Mouse (Mus musculus): ENCODE results near the gene Kctd13. TPM values are rescaled to one million over a fixed set of nuclear protein-coding genes. Genes with fewer than 3 reads are reported as not detected.

Gene Kctd13
- total RNA-seq (2023) = 36.8 TPM

DNA sequence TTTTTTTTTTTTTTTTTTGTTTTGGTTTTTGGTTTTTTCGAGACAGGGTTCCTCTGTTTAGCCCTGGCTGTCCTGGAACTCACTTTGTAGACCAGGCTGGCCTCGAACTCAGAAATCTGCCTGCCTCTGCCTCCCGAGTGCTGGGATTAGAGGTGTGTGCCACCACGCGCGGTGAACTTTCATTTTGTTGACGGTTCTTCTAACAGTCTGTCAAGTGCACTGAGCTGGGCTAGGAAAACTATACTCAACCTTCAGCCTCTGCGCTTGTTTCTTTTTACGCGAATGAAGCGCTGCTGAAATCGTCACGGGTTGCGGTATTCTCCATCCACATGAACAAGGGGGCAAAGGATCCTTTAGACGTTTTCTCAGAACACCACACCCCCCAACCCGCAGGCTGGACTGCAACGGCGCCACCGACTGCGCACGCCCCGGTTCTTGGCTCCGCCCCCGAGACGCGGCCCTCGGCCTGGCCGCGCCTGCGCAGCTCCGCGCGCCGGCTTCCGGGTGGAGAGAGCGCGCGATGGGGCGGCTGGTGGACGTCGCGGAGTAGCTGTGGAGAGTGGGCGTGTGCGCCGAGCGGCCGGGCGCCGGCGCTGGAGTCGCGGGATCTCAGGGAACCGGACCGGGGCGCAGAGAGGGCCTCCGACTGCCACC, at the start of gene Kctd13:
Gene Kctd13, plus strand, starts transcription at position 496 of the 654 bp plus-strand sequence.

DNA sequence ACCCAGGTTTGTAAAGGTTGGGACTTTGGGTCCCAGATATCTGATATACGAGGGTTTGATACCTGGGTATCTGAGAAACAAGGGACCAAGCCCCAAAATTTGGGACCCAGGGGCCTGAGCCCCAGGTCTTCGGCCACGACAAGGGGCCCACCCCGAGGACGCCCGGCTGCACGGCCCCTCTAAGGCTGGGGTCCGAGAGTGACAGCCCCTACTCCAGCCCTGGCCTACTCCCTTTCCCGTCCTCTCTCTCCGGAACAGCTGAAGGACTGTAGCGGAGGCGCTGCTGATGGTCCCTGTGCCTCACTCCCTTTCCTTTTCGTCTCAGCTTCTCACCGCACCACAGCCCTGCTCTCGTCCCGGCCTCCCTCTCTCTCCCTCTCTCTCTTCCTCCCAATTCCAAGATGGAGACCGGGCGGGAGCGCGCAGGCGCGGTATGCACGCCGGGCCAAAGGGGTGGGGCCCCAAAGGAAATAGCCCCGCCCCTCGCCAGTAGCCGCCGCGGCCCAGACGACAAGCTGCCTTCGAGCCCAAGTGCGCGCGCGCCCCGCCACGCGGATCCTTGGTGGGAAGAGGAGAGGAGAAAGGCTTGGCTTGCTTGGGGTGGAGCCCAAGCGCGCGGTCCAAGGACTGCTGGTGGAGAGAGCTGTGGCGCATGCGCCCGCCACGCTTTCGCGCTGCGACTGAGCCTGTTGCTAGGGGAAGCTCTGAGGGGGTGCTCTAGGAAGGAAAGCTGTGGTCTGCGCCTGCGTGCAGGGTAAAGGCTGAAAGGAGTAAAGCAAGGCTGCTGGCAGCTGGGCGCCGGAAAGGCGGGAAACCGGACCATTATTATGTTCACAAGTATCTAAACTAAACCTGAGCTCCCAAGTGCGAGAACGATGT, 44.2 kb upstream of the Kctd13 start, which contains the start of gene Taok2:
Gene Taok2, minus strand, starts transcription at position 418 of the 879 bp plus-strand sequence.

DNA sequence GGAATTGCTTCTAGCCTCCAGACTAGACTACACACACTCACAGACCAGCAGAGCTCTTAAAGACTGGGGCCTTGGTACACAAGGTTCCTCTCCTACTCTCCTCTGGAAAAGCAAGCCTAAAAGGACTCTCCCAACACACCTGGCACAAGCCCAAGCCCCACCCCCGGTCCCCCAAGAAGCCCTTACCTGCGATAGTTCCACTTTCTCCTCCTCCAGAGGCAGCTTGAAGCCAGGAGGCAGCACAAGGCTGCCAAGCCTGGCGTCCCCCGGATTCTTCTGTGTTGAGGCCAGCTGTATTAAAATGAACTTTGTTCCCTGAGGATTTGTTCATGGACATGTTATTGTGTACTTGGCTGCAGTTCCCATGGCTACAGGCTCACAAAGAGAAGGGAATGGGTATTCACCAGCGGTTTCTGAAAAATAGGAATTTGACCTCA, 6.0 kb upstream of the Kctd13 start, which contains the start of gene Tmem219:
Gene Tmem219, minus strand, starts transcription at position 294 of the 437 bp plus-strand sequence.

DNA sequence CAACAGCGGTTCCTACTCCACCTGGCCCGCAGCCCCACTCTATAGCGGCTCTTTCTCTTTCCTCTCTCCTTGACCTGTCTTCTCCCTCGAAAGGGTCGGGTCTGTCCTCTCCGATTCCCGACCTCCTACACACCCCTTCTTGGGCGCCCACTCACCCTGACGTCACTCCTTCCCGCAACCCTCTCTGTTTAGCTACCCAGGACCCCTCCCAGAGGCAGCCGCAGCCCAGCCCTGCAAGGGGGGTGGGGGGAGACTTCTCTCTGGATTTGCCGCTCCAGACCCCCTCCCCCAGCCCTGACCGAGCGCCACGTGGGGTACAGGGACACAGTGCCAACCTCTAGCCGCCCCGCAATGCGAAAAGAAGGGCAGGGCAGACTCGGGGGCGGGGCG, 20.7 kb downstream of the Kctd13 start, which contains the start of gene Asphd1:
Gene Asphd1, minus strand, starts transcription at position 180 of the 390 bp plus-strand sequence.

DNA sequence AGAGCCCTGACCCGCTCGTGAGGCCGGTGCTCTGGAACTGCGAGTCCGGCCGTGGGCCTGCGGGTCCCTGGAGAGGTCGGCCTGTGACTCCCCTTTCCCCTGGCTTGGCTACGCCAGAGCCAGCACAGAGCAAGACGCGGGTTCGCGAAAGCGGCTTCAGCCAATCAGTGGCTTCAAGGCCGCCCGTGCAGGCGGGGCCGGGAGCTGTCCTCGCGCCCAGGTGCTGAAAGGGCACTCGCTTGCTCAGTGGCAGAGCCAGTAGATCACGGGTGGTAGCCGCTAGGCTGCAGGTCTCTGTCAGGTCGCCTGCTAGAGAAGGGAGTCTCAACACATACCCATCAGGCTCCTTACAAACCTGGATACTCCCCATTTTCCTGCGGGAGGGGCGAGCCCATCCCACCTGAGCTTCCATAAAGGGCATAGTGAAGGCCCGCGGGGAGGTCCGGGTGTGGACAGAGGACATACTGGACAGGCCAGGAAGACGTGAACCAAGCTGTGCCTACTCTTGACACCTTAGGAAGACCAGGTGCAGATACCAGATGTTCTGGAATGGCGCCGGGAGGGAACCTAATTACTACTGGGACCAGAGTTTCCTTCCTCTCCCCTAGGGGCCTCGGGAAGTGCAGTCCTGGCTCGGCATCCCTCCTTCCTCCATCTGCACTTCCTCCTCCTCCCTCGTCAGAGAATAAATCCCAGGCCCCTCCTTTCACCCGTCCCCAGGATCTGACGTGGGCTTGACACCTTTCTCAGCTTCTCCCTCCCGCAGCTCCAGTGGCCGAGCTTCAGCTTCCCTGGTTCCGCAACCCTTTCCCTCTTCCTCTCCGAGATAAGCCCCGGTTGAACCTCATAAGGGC, 21.3 kb downstream of the Kctd13 start, which contains the start of gene Sez6l2:
Gene Sez6l2, plus strand, starts transcription at position 771 of the 854 bp plus-strand sequence.

DNA sequence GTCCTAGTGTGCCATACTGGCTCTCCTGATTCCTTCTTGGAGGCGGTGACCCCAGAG, 47.0 kb downstream of the Kctd13 start, which contains the start of gene Cdipt:
Gene Cdipt, plus strand, starts transcription at position 22 of the 57 bp plus-strand sequence.

DNA sequence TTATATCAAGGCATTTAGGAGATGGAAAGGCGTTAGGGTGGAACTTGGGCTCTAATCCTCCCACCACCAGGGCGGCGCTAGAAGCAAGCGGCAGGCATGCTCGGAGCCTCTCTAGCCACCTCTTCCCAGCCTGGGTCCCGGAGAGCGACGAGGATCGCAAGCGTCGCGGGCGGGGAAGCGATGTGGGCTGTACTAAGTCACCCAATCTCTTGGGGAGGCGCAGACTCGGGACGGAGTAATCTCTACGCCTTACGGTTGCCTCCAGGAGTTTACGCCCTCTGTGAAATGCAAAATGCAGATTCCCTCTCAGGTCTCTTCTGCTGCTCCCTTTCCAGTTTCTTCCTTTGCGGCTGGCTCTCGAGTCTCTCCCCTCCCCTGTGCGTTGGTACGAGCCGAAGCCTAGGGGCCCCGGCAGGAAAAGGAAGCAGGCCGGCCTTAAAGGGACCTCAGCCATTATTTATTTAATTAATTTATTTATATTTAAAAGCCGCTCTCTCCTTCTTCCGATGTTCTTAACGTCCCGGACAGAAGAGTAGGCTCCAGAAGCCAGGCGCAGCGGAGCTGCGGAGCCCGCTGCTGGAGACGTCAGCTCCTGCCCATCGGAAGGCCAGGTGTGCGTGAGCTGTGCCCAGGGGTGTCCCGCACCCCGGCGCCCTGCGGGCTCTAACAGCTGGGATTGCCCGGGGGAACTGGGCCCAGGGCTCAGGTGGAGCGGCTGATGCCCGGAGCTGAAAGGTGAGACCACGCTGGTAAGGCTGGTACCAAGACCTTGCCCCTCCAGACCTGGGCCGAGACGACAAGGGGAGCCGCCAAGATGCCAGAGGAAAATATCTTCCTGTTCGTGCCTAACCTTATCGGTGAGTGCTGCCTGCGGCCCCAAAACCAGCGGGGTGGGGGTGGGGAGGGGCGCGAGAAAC, 47.5 kb downstream of the Kctd13 start, which contains the start of gene Cdiptos:
Gene Cdiptos, minus strand, starts transcription at position 149 of the 917 bp plus-strand sequence.

Other genes with a start within 250 kb of the Kctd13 start
- 174 TPM for gene Bola2, start 233.5 kb upstream of the Kctd13 start, total RNA-seq (2023)
- 7.5 TPM for gene Slx1b, start 233.1 kb upstream of the Kctd13 start, total RNA-seq (2023)
- 1,247 TPM for gene Coro1a, start 221.1 kb upstream of the Kctd13 start, total RNA-seq (2023)
- 42.7 TPM for gene Mapk3, start 169.3 kb upstream of the Kctd13 start, total RNA-seq (2023)
- gene Gdpd3, start 162.5 kb upstream of the Kctd13 start, total RNA-seq (2023) = 4.1 TPM
- 232 TPM for gene Ypel3, start 151.9 kb upstream of the Kctd13 start, total RNA-seq (2023)
- 7.7 TPM for gene Tbx6, start 147.4 kb upstream of the Kctd13 start, total RNA-seq (2023)
- gene Ppp4c, start 136.4 kb upstream of the Kctd13 start, total RNA-seq (2023) = 228 TPM
- not detected for gene Fam57b, start 131.2 kb upstream of the Kctd13 start, total RNA-seq (2023)
- not detected for gene 4930451I11Rik, start 97.2 kb upstream of the Kctd13 start, total RNA-seq (2023)
- gene Doc2a, start 81.5 kb upstream of the Kctd13 start, total RNA-seq (2023) = not detected
- gene Hirip3, start 66.9 kb upstream of the Kctd13 start, total RNA-seq (2023) = 31.9 TPM
- 55.6 TPM for gene Ino80e, start 66.5 kb upstream of the Kctd13 start, total RNA-seq (2023)
- 95.7 TPM for gene Taok2, start 44.2 kb upstream of the Kctd13 start, total RNA-seq (2023)
- 26.0 TPM for gene Tmem219, start 6.0 kb upstream of the Kctd13 start, total RNA-seq (2023)
- gene Asphd1, start 20.7 kb downstream of the Kctd13 start, total RNA-seq (2023) = not detected
- 6.5 TPM for gene Sez6l2, start 21.7 kb downstream of the Kctd13 start, total RNA-seq (2023)
- 125 TPM for gene Cdipt, start 47.0 kb downstream of the Kctd13 start, total RNA-seq (2023)
- not detected for gene Cdiptos, start 47.2 kb downstream of the Kctd13 start, total RNA-seq (2023)
- 25.6 TPM for gene Mvp, start 85.7 kb downstream of the Kctd13 start, total RNA-seq (2023)
- not detected for gene Pagr1b, start 87.6 kb downstream of the Kctd13 start, total RNA-seq (2023)
- gene Pagr1a, start 88.5 kb downstream of the Kctd13 start, total RNA-seq (2023) = 3.0 TPM
- 43.4 TPM for gene Gm42742, start 92.2 kb downstream of the Kctd13 start, total RNA-seq (2023)
- 2.1 TPM for gene Prrt2, start 92.3 kb downstream of the Kctd13 start, total RNA-seq (2023)
- 202 TPM for gene Maz, start 98.2 kb downstream of the Kctd13 start, total RNA-seq (2023)
- 2.7 TPM for gene Kif22, start 113.6 kb downstream of the Kctd13 start, total RNA-seq (2023)
- 4.4 TPM for gene Zg16, start 158.4 kb downstream of the Kctd13 start, total RNA-seq (2023)
- gene AI467606, start 162.5 kb downstream of the Kctd13 start, total RNA-seq (2023) = 73.9 TPM
- 37.4 TPM for gene Qprt, start 193.3 kb downstream of the Kctd13 start, total RNA-seq (2023)
- gene Spn, start 208.9 kb downstream of the Kctd13 start, total RNA-seq (2023) = 313 TPM